Mouse (Mus musculus): ENCODE measurements at regions not wholly inside any gene's neighbourhood (a gene's known extent, or its start where the extent isn't known, plus 50 kb on each side); places are given as distances from the start of the nearest gene placed in this dataset.

GRCm38 (mm10) chr5:149349685-149350084 lies 61.9 kb upstream of the Medag start:
- TF ChIP-seq CHD2 (IDR thresholded peaks at IDR 0.05; ENCODE audit: low read depth, low read length) (no peak), ZNF384 (IDR thresholded peaks at IDR 0.05; ENCODE audit: low read depth, low read length) (no peak), HCFC1 (IDR thresholded peaks at IDR 0.05; ENCODE audit: borderline replicate concordance, insufficient read depth, low read length) (no peak), MAFK (IDR thresholded peaks at IDR 0.05; ENCODE audit: insufficient read depth, low read depth, low read length) (no peak), ZC3H11A (IDR thresholded peaks at IDR 0.05; ENCODE audit: borderline replicate concordance, low read depth, low read length) (no peak)

Data from ES-E14 (cell line).